Mouse (Mus musculus): ENCODE data around the gene Mtf2.
"Not testable (repeated sequence)": the region's sequence is repeated elsewhere in the genome, so short reads cannot be mapped to it uniquely, and the experiment has no call there.

Gene Mtf2

GRCm38 (mm10) chr5:108082380-108082779 is 16.9 kb downstream of the Mtf2 start:
- DNase-seq (ENCODE audit: low spot score in 2 of 2): peak in 1 of 2 experiments; percentile 21

- DNase-seq (ENCODE audit: low spot score in 2 of 2): no peak
Observed at GRCm38 (mm10) chr5:108085440-108085839, 20.0 kb downstream of the Mtf2 start.

- DNase-seq (ENCODE audit: low spot score in 2 of 2): not testable (repeated sequence)
Observed at GRCm38 (mm10) chr5:108092731-108093130, 27.3 kb downstream of the Mtf2 start.

GRCm38 (mm10) chr5:108097676-108098075 is 32.2 kb downstream of the Mtf2 start:
- no peak for DNase-seq (ENCODE audit: low spot score in 2 of 2)

GRCm38 (mm10) chr5:108100196-108100595 is 34.7 kb downstream of the Mtf2 start:
- no peak for DNase-seq (ENCODE audit: low spot score in 2 of 2)

GRCm38 (mm10) chr5:108104306-108104705 is 38.8 kb downstream of the Mtf2 start:
- no peak for DNase-seq (ENCODE audit: low spot score in 2 of 2)

- no peak for DNase-seq (ENCODE audit: low spot score in 2 of 2)
Observed at GRCm38 (mm10) chr5:108109346-108109745, 43.9 kb downstream of the Mtf2 start.

GRCm38 (mm10) chr5:108117693-108118092 is 52.2 kb downstream of the Mtf2 start:
- DNase-seq (ENCODE audit: low spot score in 2 of 2): no peak

- no peak for DNase-seq (ENCODE audit: low spot score in 2 of 2)
Observed at GRCm38 (mm10) chr5:108120221-108120900, 54.9 kb downstream of the Mtf2 start.

GRCm38 (mm10) chr5:108131849-108132440 is 66.5 kb downstream of the Mtf2 start:
- DNase-seq (ENCODE audit: low spot score in 2 of 2): no peak

GRCm38 (mm10) chr5:108132441-108133243 is 67.2 kb downstream of the Mtf2 start, which contains the start of the genes Tmed5 and Ccdc18:
Tmed5 (minus strand) TSS chr5:108132620.
Ccdc18 (plus strand) TSS chr5:108132875.
- DNase-seq (ENCODE audit: low spot score in 2 of 2): peak; percentile 97 to 100

GRCm38 (mm10) chr5:108152592-108152991 is 87.1 kb downstream of the Mtf2 start:
- no peak for DNase-seq (ENCODE audit: low spot score in 2 of 2)

Measured in spleen, postnatal 10 days (tissue).